Mouse (Mus musculus) liver, embryonic 12.5 days (tissue): ENCODE data around the gene Asic2. TPM values are rescaled to one million over a fixed set of nuclear protein-coding genes. Genes with fewer than 3 reads are reported as not detected.

Source experiments
- ATAC-seq: fragments of 200-750 bp; cut with Nextera tagmentation; 2 replicates; pipeline ENCODE4 v1.8.0; 2017; ENCODE audit warnings: moderate number of reproducible peaks, mild to moderate bottlenecking, moderate library complexity
- H3K27ac ChIP-seq: fragments of 300-500 bp; sonication (generic); 2 replicates; pipeline ENCODE4 v1.5.1; 2016; ENCODE audit warnings: mild to moderate bottlenecking
- H3K27me3 ChIP-seq: fragments of 300-500 bp; sonication (generic); replicated peaks from 2 replicates; pipeline ENCODE4 v1.6.1; 2016; ENCODE audit warnings: mild to moderate bottlenecking, moderate library complexity
- H3K36me3 ChIP-seq: fragments of 300-500 bp; sonication (generic); 2 replicates; pipeline ENCODE4 v1.6.1; 2016; ENCODE audit warnings: mild to moderate bottlenecking, moderate library complexity
- H3K4me1 ChIP-seq: fragments of 300-500 bp; sonication (generic); 2 replicates; pipeline ENCODE4 v1.6.1; 2016
- H3K4me2 ChIP-seq: fragments of 300-500 bp; sonication (generic); 2 replicates; pipeline ENCODE4 v1.6.1; 2016; ENCODE audit warnings: mild to moderate bottlenecking, moderate library complexity
- H3K4me3 ChIP-seq: fragments of 300-500 bp; sonication (generic); 2 replicates; pipeline ENCODE4 v1.5.1; 2016; ENCODE audit warnings: mild to moderate bottlenecking, moderate library complexity
- H3K9ac ChIP-seq: fragments of 300-500 bp; sonication (generic); 2 replicates; pipeline ENCODE4 v1.6.1; 2016; ENCODE audit warnings: mild to moderate bottlenecking, moderate library complexity
- H3K9me3 ChIP-seq: fragments of 300-500 bp; sonication (generic); replicated peaks from 2 replicates; pipeline ENCODE4 v1.6.1; 2016; ENCODE audit warnings: mild to moderate bottlenecking, moderate library complexity
- WGBS: fragments of 180-500 bp; shearing (Covaris S2); methylation state at CpG from one replicate; pipeline ENCODE4 v1.1.7; 2016; ENCODE audit not compliant: insufficient replicate concordance; 5-methylcytosine and 5-hydroxymethylcytosine counted together
- polyA plus RNA-seq: library from polyadenylated mRNA; unstranded; fragments of >200 nt; fragmentation: Nextera tagmentation; extraction: Ambion mirVana; gene quantifications from 2 replicates; pipeline ENCODE4 v1.2.1, GENCODE M21; 2016

Asic2 gene
- polyA plus RNA-seq, 1 experiment from 2014 or later: 0.06 TPM

GRCm38 (mm10) chr11:81996172-81996841 is 28.1 kb upstream of the Asic2 start:
- no peak overlapping the region for H3K4me2 ChIP-seq
- no peak for ATAC-seq
- WGBS: 56% methylated on average over 10 of the region's 10 CpGs
- H3K9me3 ChIP-seq: no peaks in the 10 kb centered on the region
- no peak overlapping the region for H3K27ac ChIP-seq
- H3K27me3 ChIP-seq: no peaks in the 10 kb centered on the region
- no peak overlapping the region for H3K4me3 ChIP-seq
- no peak overlapping the region for H3K9ac ChIP-seq
- no peaks in the 10 kb centered on the region for H3K4me1 ChIP-seq
- no peaks in the 10 kb centered on the region for H3K36me3 ChIP-seq

DNA sequence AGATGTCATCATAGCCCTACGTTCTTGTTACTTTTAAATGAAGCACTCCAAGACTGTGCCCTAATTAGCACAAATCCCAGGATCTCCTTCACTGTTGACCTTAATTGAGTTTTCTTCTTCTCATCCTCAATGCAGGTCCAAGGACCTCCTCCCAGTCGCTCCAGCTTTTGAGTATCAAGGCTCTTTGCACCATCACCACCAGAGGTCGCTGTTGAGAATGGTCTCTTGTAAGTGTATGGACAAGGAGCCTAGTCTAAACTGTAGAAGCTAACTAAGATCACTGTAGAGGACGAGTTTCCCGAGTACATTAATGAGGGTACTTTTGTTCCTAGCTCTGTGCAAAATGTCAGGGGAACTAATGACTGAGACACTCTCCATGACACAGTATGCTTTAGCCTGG is 14.9 kb upstream of the Asic2 start:
- H3K27ac ChIP-seq: no peak overlapping the region

GRCm38 (mm10) chr11:81982191-81982590 is 13.9 kb upstream of the Asic2 start:
- Histone ChIP-seq H3K27ac (no peak overlapping the region), H3K36me3 (no peaks in the 10 kb centered on the region), H3K9me3 (no peaks in the 10 kb centered on the region), H3K4me1 (no peaks in the 10 kb centered on the region), H3K4me2 (no peak overlapping the region), H3K27me3 (no peaks in the 10 kb centered on the region), H3K4me3 (no peak overlapping the region), H3K9ac (no peak overlapping the region)
- 69% methylated on average over 11 of the region's 11 CpGs for WGBS
- ATAC-seq: no peak

More for the DNA sequence above, 14.9 kb upstream of the Asic2 start:
- Histone ChIP-seq H3K4me1 (no peaks in the 10 kb centered on the region), H3K27me3 (no peaks in the 10 kb centered on the region), H3K36me3 (no peaks in the 10 kb centered on the region), H3K4me3 (no peak overlapping the region), H3K9me3 (no peaks in the 10 kb centered on the region), H3K4me2 (no peak overlapping the region), H3K9ac (no peak overlapping the region)
- ATAC-seq: no peak
- 30% methylated on average over 5 of the region's 5 CpGs for WGBS

DNA sequence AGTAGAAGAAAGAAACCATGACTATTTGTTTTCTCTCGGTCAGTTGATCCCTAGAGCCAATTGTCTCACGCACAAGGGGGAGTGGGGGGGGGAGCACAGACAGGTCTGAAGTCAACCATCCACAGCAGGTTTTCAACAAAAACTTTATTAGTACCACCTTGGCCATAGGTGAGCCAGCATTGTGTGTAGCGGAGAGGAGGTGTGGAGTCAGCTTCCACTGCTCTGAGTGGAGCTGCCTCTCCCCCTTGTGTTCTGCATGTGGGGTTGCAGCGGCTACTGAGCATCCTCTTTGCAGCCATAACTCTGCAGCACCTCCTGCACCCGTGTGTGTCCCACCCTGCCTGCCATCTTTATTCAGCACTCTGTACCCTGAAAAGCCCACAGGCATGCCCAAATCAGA is 6.3 kb upstream of the Asic2 start:
- H3K4me2 ChIP-seq: no peak overlapping the region
- H3K36me3 ChIP-seq: no peaks in the 10 kb centered on the region
- no peaks in the 10 kb centered on the region for H3K9me3 ChIP-seq
- no peak overlapping the region for H3K27ac ChIP-seq
- no peak overlapping the region for H3K9ac ChIP-seq
- H3K4me1 ChIP-seq: no peaks in the 10 kb centered on the region
- ATAC-seq: no peak
- H3K4me3 ChIP-seq: no peak overlapping the region
- peaks cover 8% of the 10 kb centered on the region for H3K27me3 ChIP-seq
- 30% methylated on average over 5 of the region's 5 CpGs for WGBS

DNA sequence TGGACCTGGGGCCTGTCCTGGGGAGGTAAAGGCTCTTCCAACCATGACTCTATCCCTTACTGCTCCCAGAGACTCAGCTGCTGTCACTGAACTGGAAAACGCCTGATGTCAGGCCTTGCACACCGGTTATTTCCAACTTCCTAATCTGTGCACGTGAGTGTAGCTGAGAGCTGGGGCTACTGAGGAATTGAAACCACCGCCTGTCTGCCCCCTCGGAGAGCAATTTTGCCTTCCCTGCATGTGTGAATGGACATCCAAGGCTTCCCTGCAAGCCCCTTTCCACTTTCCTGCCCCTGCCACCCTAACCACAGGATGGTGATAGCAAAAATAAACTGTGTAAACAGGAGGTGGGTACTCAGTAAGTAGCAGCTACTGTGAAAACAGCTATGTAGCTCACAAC is 5.4 kb upstream of the Asic2 start:
- Histone ChIP-seq H3K9me3 (no peaks in the 10 kb centered on the region), H3K36me3 (no peaks in the 10 kb centered on the region), H3K4me1 (no peaks in the 10 kb centered on the region), H3K27me3 (peaks cover 17% of the 10 kb centered on the region), H3K4me2 (no peak overlapping the region), H3K27ac (no peak overlapping the region), H3K9ac (no peak overlapping the region), H3K4me3 (no peak overlapping the region)
- ATAC-seq: no peak
- WGBS: 41% methylated on average over 5 of the region's 5 CpGs

DNA sequence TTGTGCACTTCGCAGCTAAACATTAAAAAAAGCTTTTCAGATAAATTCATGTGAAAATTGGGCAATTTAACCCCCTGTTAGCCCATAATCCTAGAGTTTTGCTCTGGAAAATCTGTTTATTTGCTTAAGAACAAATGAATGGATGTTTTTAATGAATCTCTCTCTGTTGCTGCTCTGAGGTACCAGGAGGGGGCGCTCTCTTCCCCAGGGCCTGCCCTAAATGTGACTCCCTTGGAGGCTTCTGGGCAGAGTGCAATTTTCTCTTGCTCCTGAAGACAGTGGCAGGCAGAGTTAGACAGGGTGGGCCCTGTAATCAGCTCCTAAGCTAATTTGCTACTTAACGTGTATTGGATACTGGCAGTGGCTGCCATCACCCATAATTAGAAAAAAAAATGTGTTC is 3.8 kb upstream of the Asic2 start:
- Histone ChIP-seq H3K27ac (no peak overlapping the region), H3K36me3 (no peaks in the 10 kb centered on the region), H3K4me1 (no peaks in the 10 kb centered on the region), H3K9me3 (no peaks in the 10 kb centered on the region), H3K27me3 (peaks cover 34% of the 10 kb centered on the region), H3K9ac (no peak overlapping the region), H3K4me2 (no peak overlapping the region), H3K4me3 (no peak overlapping the region)
- 49% methylated on average over 3 of the region's 3 CpGs for WGBS
- ATAC-seq: no peak

- Histone ChIP-seq H3K27me3 (peaks cover 36% of the 10 kb centered on the region), H3K36me3 (no peaks in the 10 kb centered on the region)
- no peak for ATAC-seq
Observed at GRCm38 (mm10) chr11:81966626-81967289, 1.5 kb downstream of the Asic2 start.

DNA sequence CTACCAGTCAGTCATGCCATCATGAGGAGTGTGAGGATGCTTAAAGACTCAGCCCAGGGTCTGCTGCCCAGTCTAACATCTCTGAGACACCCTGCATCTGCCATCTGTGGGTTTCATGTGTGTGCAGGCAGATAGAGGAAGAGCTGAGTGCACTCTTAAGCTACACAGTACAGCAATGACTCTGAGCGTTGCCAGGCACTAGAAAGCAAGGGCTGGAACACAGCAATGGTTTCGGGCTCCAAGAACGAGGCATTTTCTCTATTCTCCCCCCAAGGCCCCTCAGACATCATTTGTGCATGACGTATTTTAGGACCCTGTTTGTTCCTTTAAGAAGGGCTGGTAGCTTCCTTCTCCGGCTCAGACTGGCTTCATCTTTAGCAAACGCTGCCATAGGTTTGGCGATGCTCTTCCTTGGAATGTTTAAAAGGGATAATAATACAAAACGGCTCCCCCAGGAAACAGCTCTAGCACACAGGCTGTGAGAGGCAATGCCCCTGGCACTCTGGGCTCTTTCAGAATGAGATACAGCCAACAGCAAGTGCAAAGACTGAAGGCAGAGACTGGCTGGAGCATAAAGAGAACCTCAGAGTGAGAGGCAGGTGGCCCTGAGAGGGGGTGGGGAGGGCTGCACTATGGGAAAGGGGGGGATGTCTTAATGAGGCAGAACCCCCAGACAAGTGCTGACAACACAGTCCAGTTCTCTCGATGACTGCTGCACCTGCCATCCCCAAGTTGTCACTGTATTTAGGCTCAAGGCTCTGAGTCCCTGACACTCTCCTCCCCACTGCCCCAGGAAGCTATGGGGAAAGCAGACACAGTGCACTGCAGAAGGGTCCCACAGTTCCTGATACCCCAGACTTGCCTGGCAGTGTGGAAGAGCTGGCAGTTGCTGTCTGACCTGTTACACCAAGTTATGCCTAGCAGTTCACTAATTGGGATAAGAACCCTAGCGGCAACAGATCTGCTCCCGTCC is 2.3 kb downstream of the Asic2 start:
- Histone ChIP-seq H3K4me1 (no peaks in the 10 kb centered on the region), H3K4me3 (no peak overlapping the region), H3K27me3 (peaks cover 36% of the 10 kb centered on the region), H3K9me3 (no peaks in the 10 kb centered on the region), H3K27ac (no peak overlapping the region), H3K4me2 (no peak overlapping the region), H3K36me3 (no peaks in the 10 kb centered on the region), H3K9ac (no peak overlapping the region)
- 56% methylated on average over 11 of the region's 11 CpGs for WGBS
- no peak for ATAC-seq

More at GRCm38 (mm10) chr11:81966626-81967289, 1.5 kb downstream of the Asic2 start:
- 18% methylated on average over 15 of the region's 15 CpGs for WGBS
- no peak overlapping the region for H3K27ac ChIP-seq
- H3K4me3 ChIP-seq: no peak overlapping the region
- H3K9me3 ChIP-seq: no peaks in the 10 kb centered on the region
- H3K4me1 ChIP-seq: no peaks in the 10 kb centered on the region
- no peak overlapping the region for H3K4me2 ChIP-seq
- H3K9ac ChIP-seq: no peak overlapping the region

DNA sequence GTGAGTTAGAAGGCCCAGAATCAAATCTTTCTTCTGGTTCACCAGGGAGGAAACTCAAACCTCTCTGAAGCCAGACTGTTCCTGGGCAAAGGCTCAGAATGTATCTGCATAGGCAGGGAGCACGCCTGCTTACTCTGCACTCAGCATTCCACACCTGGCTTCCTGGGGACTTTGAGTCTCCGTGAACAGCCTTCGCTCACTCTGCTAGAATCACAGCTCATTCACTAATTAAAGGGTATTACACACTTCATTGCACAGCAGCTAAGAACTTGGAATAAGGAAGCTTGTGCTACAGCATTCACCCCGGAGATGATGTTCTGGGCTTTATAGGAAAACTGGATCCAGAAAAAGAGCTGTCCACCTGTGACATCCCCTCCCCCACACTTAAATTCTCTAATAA is 3.7 kb downstream of the Asic2 start:
- Histone ChIP-seq H3K9ac (no peak overlapping the region), H3K4me2 (no peak overlapping the region), H3K36me3 (no peaks in the 10 kb centered on the region), H3K4me3 (no peak overlapping the region), H3K27me3 (peaks cover 28% of the 10 kb centered on the region), H3K27ac (no peak overlapping the region), H3K4me1 (no peaks in the 10 kb centered on the region), H3K9me3 (no peaks in the 10 kb centered on the region)
- 72% methylated on average over 4 of the region's 4 CpGs for WGBS
- ATAC-seq: no peak

- Histone ChIP-seq H3K27ac (no peak overlapping the region), H3K27me3 (no peaks in the 10 kb centered on the region), H3K4me2 (no peak overlapping the region), H3K4me3 (no peak overlapping the region), H3K9me3 (no peaks in the 10 kb centered on the region), H3K9ac (no peak overlapping the region), H3K4me1 (no peaks in the 10 kb centered on the region), H3K36me3 (no peaks in the 10 kb centered on the region)
- no peak for ATAC-seq
- 41% methylated on average over 4 of the region's 4 CpGs for WGBS
Observed at GRCm38 (mm10) chr11:81954398-81954797, 13.9 kb downstream of the Asic2 start.

DNA sequence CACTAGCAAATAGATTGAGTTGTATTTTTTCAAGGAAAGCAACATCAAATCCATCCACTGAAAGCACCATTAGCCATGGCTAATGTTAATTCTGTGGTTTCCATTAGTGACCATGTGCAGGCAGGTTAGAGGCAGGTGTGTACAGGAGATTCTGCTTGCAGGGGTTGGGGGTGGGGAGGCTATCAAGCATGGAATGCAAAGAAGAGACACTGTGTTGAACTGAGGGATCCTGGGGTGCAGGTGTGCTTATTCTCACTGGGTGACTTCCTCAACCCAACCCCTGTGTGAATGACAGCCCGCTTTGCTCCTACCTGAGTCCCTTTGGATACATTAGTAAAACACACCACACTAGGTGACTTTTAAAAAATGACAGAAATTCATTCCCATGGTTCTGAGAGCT is 20.2 kb downstream of the Asic2 start:
- H3K4me3 ChIP-seq: no peak overlapping the region

GRCm38 (mm10) chr11:81942167-81942566 is 26.1 kb downstream of the Asic2 start:
- 20% methylated on average over 1 of the region's 1 CpGs for WGBS
- Histone ChIP-seq H3K9ac (no peak overlapping the region), H3K4me3 (no peak overlapping the region), H3K4me1 (no peaks in the 10 kb centered on the region), H3K36me3 (no peaks in the 10 kb centered on the region), H3K4me2 (no peak overlapping the region), H3K27me3 (no peaks in the 10 kb centered on the region), H3K27ac (no peak overlapping the region), H3K9me3 (no peaks in the 10 kb centered on the region)
- ATAC-seq: no peak

More for the DNA sequence above, 20.2 kb downstream of the Asic2 start:
- Histone ChIP-seq H3K4me1 (no peaks in the 10 kb centered on the region), H3K9me3 (no peaks in the 10 kb centered on the region), H3K9ac (no peak overlapping the region), H3K27ac (no peak overlapping the region), H3K4me2 (no peak overlapping the region), H3K27me3 (no peaks in the 10 kb centered on the region), H3K36me3 (no peaks in the 10 kb centered on the region)
- ATAC-seq: no peak
- 58% methylated on average over 1 of the region's 1 CpGs for WGBS
